Mouse (Mus musculus): ENCODE measurements around the gene Arrdc5. TPM values are rescaled to one million over a fixed set of nuclear protein-coding genes. Genes with fewer than 3 reads are reported as not detected.
A peak's percentile ranks its signal among the peaks of the same experiment; 100 is the strongest.

Gene Arrdc5
- total RNA-seq, 2 experiments from 2014 or later: not detected

DNA sequence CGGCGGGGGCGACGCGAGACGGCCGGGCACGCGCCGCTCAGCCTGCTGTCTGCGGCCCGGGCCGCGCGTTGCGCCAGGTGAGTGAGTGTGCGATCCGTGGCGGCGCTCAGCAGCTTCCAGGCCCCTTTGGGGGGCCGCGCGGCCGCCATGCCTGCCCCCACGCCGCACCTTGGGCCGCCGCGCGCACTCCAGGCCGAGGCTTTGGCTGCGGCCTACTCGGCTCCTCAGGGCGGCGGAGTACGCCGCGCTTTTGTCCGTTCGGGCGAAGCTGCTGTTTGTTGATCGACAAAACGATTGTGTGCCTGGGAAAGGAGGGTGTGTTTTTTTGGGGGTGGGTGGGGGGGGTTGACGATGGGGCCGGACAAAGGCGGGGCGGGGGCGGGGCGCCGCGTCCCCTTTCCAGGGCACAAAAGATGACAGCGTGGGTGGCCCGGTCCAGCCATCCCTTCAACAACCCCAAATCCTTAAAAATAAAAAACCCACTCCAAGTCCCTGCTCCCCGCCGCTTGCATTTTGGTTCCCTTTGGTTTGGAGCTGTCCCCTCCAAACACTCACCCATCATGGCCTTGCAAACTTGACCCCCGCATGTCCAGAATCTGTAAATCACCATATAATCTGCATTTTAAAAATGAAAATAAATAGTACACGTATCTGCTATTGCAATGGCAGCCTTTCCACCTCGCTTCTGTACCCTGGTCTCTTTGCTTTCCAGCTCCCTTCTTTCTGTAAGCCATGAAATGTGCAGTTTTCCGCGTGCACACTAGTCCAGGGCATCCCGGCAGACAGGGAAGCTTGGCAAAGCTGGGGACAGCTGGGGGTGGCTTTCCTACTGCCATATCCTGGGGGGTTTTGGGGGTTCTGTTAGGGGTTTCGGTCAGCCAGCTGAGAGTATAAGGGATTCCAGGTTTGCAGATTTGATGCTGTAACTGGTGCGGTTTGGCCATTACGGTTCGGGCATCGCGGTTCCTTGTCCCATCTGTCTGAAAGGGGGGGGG lies 26.4 kb upstream of the Arrdc5 start:
- H3K27ac ChIP-seq: peak overlapping the region; percentile 97
- peak; percentile 46 for DNase-seq
- TF ChIP-seq CTCF (IDR thresholded peaks at IDR 0.05): no peak
- intact Hi-C loops (cut with DNase I): no loop called here
- H3K4me3 ChIP-seq: peak overlapping the region; percentile 92

DNA sequence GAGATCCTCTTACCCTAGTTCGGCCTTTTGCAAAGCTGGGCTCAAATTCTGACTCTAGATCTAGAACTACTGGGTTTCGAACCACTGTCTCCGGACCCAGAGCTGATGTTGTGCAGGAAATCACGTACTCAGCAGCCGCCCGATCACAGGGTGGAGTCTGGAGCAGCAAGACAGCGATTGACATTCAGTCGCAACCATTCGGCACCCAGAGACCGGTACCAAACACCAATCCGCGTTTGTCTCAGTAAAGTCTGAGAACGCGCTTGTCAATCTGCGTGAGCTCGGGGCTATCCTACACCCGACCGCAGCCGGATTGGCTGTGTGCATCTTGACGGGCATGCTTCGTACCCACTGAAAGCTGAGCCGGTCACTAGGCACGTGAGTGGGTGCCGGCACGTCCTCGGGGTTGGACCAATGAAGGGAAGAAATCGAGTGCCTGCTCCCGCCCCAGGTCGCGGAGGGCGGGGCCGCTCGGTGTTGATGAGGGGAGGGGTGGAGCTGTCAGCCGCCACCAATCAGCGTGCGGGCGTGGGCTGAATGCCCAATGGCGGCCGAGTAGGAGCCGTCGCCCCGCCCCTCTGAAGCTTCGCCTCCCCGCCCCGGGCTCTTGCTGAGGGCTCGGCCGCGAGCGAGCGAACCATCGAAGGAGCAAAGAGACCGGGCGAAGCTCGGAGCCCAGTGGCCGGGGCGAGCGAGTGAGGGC lies 25.5 kb upstream of the Arrdc5 start, which contains the start of gene Kdm4b:
TSS of gene Kdm4b (plus strand) at position 613 of the 703 bp plus-strand sequence.
- DNase-seq: peak; percentile 100
- intact Hi-C loops (cut with DNase I): no loop called here
- Histone ChIP-seq H3K4me3 (peak within 1 kb of the TSS; percentile 92), H3K27ac (peak within 1 kb of the TSS; percentile 97)
- TF ChIP-seq CTCF (IDR thresholded peaks at IDR 0.05): no peak

DNA sequence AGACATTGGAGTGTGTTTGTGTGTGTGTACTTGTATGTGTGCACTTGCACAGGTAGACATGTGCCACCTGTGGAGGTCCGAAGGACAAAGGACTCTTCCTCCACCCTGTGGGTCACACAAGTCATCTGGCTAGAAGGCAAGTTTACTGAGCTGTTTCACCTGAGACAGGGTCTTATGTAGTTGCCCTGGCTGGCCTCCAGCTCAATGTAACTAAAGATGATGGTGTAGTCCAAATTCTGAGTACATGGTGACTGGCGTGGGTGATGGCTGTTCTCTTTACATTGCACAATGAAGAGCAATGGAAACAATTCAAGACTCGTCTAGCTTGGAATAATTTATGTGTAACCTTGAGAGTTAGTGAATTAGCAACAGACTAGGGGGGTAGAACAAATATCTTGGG lies 24.3 kb upstream of the Arrdc5 start:
- H3K27ac ChIP-seq: no peak overlapping the region
- TF ChIP-seq CTCF (IDR thresholded peaks at IDR 0.05): no peak
- no peak overlapping the region for H3K4me3 ChIP-seq
- intact Hi-C loops (cut with DNase I): no loop called here
- DNase-seq: no peak

DNA sequence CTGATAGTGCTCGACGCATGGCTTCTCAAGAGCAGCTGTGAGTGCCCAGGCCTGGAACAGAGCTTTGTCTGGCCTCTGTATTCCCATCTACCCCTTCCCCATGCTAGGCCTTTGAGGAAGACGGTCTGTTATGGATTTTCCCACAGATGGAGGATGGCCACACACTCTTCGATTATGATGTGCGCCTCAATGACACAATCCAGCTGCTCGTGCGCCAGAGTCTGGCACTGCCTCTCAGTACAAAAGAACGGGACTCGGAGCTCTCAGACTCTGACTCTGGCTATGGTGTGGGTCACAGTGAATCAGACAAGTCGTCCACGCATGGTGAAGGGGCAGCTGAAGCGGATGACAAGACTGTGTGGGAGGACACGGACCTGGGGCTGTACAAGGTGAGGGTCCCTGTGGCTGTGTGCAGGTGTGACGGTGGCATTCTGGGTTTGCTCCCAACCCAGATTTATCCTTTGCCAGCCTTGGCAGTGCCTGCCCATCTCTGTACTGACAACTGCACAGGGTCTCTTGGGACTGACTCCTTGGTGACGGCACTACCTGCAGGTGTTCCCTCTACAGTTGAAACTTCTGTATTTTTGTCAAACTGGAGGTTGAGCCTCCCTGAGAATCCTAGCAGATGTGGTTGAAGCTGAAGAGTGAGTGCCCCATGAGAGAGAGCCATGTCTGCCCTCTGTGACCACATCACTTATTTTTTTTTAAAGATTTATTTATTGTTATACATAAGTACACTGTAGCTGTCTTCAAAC lies 9.3 kb upstream of the Arrdc5 start:
- no peak for DNase-seq
- no peak overlapping the region for H3K4me3 ChIP-seq
- no peak for TF ChIP-seq CTCF (IDR thresholded peaks at IDR 0.05)
- no peak overlapping the region for H3K27ac ChIP-seq
- intact Hi-C loops (cut with DNase I): no loop called here

DNA sequence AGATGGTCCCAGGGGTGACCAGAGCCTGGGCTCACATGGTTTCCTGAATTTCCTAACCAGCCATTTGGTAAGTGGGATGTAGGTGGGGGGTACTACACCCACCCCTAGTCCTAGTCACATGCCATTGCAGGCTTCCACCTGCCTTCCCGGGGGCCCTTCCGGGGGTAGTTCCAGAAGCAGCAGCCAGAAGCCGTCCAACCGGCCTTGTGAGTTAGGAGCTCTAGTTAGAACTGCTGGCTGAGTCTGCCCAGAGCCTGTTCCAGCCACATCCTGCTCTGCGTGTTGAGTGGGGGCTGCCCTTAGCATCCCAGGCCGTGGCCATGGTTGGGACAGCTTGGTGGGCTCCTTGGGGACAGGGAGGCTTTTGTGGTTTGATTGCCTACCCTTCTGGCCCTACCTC lies 8.0 kb upstream of the Arrdc5 start:
- Histone ChIP-seq H3K27ac (no peak overlapping the region), H3K4me3 (no peak overlapping the region)
- no peak for DNase-seq
- intact Hi-C loops (cut with DNase I): no loop called here
- no peak for TF ChIP-seq CTCF (IDR thresholded peaks at IDR 0.05)

DNA sequence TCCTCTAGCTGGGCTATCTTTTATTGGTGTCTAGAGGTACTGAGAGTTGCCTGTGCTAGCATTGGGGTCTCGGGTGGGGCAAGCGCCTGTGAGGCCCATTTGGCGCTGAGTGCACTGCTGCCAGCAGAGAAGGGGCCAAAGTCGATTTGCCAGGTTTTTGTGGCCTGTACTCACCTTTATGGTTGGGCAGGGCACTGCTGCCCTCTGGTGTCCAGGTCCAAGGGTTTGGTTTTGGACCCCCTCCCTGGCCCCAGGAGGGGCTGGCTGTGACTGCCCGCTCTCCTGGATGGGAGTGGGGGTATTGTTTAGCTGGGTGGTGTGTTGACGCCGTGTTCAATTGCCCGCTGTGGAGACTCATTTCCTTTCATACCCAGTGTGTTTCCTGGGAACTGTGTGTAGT lies 5.7 kb upstream of the Arrdc5 start:
- intact Hi-C loops (cut with DNase I): no loop called here
- Histone ChIP-seq H3K27ac (no peak overlapping the region), H3K4me3 (no peak overlapping the region)
- peak; percentile 66 for DNase-seq
- TF ChIP-seq CTCF (IDR thresholded peaks at IDR 0.05): peak; percentile 63

DNA sequence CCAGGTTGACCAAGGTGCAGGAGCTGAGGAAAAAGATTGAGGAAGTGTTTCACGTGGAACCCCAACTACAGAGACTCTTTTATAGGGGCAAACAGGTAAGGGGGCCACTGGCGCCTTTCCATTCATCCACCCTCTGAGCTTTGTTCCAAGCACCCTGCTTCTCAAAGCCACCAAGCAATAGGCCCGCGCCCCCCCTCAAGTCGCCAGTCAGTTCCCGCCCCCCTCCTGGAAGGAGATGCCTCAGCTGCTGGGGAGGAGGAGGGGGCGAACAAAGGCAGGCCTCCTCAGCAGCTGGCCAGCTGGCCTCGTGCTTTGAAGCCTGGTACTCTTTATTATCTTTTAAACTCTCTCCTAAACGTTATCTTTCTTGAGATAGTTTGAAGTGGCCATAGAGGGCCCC lies 5.1 kb upstream of the Arrdc5 start:
- intact Hi-C loops (cut with DNase I): no loop called here
- no peak for DNase-seq
- no peak overlapping the region for H3K4me3 ChIP-seq
- H3K27ac ChIP-seq: no peak overlapping the region
- TF ChIP-seq CTCF (IDR thresholded peaks at IDR 0.05): no peak

DNA sequence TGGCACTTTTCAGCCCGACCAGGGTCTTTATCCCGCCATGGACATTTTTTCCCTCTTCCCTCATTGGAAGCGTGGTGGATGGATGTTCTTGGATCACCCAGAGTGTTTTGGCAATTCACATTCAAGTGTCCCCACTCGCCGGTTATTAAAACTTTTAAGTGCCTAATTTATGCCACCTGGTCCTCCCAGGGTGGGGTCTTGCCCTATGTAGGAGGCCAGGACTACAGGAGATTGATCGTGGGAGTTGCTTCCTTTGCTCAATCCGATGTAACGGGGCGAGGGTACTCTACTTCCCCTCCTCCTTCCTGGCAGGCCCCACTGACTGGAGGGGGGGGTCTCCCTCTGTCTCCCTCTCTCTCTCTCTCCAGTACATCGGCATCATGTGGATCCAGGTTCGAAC lies 4.6 kb upstream of the Arrdc5 start:
- DNase-seq: no peak
- H3K27ac ChIP-seq: no peak overlapping the region
- intact Hi-C loops (cut with DNase I): no loop called here
- peak overlapping the region; percentile 80 for H3K4me3 ChIP-seq
- no peak for TF ChIP-seq CTCF (IDR thresholded peaks at IDR 0.05)

DNA sequence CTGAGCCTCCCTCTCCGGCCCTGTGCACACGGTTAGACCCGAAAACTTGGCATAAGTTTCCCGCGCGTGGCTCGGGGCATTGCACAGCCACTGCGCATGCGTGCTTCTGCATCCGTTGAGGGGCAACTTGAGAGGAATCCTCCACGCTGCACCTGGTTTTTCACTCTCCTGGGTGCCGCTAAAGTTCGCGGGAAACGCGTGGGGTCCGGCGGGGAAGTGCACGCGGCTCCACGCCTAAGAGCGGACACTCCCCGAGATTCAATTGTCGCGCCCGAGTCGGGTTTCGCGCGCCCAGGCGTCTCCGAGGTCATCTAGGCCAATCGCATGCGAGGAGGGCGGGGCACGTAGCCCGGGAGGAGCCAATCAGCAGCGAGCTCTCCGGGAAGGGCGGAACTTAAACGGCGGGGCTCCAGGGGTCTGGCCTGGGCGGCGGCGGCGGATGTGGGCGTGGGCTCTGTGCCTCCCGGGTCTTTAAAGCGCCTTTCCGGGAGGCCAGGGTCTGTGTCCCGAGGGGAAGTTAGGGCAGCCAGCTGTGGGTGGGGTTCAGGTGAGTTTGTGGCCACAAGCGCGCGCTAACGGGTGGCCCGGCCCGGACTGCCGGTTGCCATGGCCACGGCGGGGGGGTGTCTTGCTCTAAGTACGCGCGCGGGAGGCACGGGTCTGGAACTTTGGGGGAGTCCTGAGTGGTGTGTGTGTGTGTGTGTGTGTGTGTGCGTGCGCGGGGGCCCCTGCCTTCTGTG lies 3.9 kb upstream of the Arrdc5 start:
- DNase-seq: peak; percentile 97
- TF ChIP-seq CTCF (IDR thresholded peaks at IDR 0.05): no peak
- intact Hi-C loops (cut with DNase I): no loop called here
- Histone ChIP-seq H3K27ac (peak overlapping the region; percentile 53), H3K4me3 (peak overlapping the region; percentile 80)

DNA sequence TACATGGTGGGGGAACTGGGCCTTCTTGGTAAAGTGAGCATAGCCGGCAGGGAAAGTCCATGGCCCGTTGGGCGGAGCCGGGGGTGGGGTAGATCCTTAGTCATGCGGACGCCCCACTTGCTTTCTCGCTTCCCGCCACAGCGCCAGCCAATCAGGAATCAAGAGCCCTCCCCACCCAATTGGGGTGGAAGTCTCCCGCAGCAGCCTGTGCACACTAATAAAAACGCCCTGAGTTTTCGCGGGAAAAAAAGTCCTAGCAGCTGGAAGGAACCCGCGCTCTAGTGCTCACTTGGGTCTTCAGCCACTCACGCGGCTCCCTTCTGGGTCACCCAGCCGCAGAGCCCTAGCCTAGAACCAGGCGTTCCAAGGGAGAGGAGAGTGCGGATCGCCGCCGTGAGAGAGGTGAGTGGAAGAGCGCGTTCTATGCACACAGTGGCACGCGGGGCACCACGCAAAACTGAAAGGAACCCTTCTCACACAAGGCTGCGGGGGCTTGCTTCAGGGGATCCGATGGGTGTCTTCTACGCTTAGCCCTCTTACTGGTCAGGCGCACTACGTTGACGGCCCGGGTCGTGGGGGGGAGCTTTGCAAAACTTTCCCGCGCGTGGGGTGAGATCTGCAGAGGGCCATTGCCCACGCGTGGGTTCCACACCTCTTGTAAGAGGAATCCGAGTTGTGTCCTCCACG lies 3.2 kb upstream of the Arrdc5 start, which contains the start of gene Uhrf1:
TSS of gene Uhrf1 (plus strand) at position 162 of the 687 bp plus-strand sequence.
- peak; percentile 82 for DNase-seq
- peak within 1 kb of the TSS; percentile 53 for H3K27ac ChIP-seq
- intact Hi-C loops (cut with DNase I): no loop called here
- H3K4me3 ChIP-seq: peak within 1 kb of the TSS; percentile 80
- no peak for TF ChIP-seq CTCF (IDR thresholded peaks at IDR 0.05)

DNA sequence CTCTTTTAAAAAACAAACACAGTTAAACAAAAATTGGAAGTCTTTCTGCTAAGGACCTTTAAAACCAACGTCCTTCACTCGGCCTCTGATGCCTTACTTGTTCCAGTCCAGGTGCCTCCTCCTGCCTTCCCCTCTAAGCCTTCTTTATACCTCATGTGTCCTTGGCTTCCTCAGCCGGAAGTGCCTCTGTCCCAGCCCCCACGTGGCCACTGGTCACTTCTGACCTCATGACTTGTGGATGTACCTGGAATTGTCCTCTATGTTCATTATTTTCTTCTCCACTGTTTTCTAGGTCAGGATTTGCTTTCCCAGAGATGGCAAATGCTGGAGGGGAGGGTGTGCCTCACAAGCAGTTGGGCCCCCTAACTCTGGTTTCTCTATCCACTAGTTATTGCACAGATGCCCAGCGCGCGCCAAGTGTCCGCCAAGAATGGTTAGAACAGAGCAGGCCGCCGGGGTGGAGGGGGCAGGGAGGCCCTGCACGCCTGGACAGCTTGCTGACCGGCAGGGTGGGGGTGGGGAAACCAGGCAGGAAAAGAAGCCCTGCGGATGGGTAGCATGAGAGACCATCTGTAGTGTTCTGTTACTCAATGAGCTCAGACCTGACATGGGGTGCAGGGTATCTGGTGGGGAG lies 2.4 kb upstream of the Arrdc5 start:
- TF ChIP-seq CTCF (IDR thresholded peaks at IDR 0.05): no peak
- Histone ChIP-seq H3K4me3 (peak overlapping the region; percentile 80), H3K27ac (peak overlapping the region; percentile 40; the same call in 1 of the 2 replicates)
- no peak for DNase-seq
- intact Hi-C loops (cut with DNase I): no loop called here

Measured in gastrocnemius, adult 2 months (tissue).